Comparison of ENCODE assay signal across 19 mouse cellular contexts in genomic region chr19:38029292-38029691, GRCm38 (mm10). TPM values are rescaled to one million over a fixed set of nuclear protein-coding genes. Genes with fewer than 3 reads are reported as not detected.
DNase-seq lines count a peak whose midpoint lies in the region; ATAC-seq and TF ChIP-seq lines count a peak whose summit lies in the region.
"Had no signal": no experiment of that assay in that cellular context is flagged by ENCODE, and none has a peak within 500 bp of the region (broad histone marks: within the 10 kb centered on the region; RNA-seq: fewer than 3 reads in every experiment).

No protein-coding gene starts in this region.

- no peaks in the 10 kb centered on the region for H3K36me3 ChIP-seq in heart, postnatal 0 days (replicated peaks; ENCODE audit: control insufficient read depth, insufficient read depth, low read length)
- H3K36me3 ChIP-seq in lung, embryonic 14.5 days (ENCODE audit: insufficient read depth), result no peaks in the 10 kb centered on the region
- no peaks in the 10 kb centered on the region for H3K36me3 ChIP-seq in hindbrain, embryonic 14.5 days (replicated peaks; ENCODE audit: control insufficient read depth, insufficient read depth)
- H3K36me3 ChIP-seq: embryonic facial prominence, embryonic 10.5 days; midbrain, embryonic 12.5 days had no signal

- H3K4me1 ChIP-seq in heart, postnatal 0 days (ENCODE audit: control insufficient read depth, insufficient read depth), result peaks cover 8% of the 10 kb centered on the region; the same call in 1 of the 2 replicates
- peaks cover 50% of the 10 kb centered on the region for H3K4me1 ChIP-seq in lung, embryonic 14.5 days (ENCODE audit: insufficient read depth)
- H3K4me1 ChIP-seq in brown adipose tissue, adult 24 weeks (ENCODE audit: control insufficient read depth, insufficient read depth, insufficient read length, low read length), result peaks cover 27% of the 10 kb centered on the region
- no peaks in the 10 kb centered on the region for H3K4me1 ChIP-seq in hindbrain, embryonic 14.5 days (replicated peaks; ENCODE audit: control insufficient read depth, insufficient read depth, low read length)
- H3K4me1 ChIP-seq: midbrain, embryonic 12.5 days had no signal

- no peaks in the 10 kb centered on the region for H3K27me3 ChIP-seq in heart, postnatal 0 days (ENCODE audit: control insufficient read depth, insufficient read depth, low read length)
- H3K27me3 ChIP-seq in lung, embryonic 14.5 days (ENCODE audit: insufficient read depth, low read length), result no peaks in the 10 kb centered on the region
- H3K27me3 ChIP-seq in hindbrain, embryonic 14.5 days (ENCODE audit: control insufficient read depth, insufficient read depth, low read length), result no peaks in the 10 kb centered on the region

- no peak overlapping the region for H3K9ac ChIP-seq in heart, postnatal 0 days (replicated peaks; ENCODE audit: low read depth, low read length)
- H3K9ac ChIP-seq in lung, embryonic 14.5 days, result no peak overlapping the region
- no peak overlapping the region for H3K9ac ChIP-seq in hindbrain, embryonic 14.5 days
- H3K9ac ChIP-seq: midbrain, embryonic 12.5 days had no signal

- DNase-seq in heart, postnatal 0 days (ENCODE audit: low spot score), result no peak
- DNase-seq in heart, adult 9 months (ENCODE audit: low spot score in 2 of 2), result no peak
- DNase-seq in lung, embryonic 14.5 days, result peak; percentile 92
- DNase-seq in lung, adult 18-20 months, result no peak
- DNase-seq in lung, postnatal 36 days, result peak; percentile 59
- no peak for DNase-seq in hindbrain, embryonic 14.5 days (ENCODE audit: low spot score)
- DNase-seq: cerebellum, adult 11-12 months; cerebellum, postnatal 36 days; gastrocnemius, postnatal 10 days; heart, postnatal 10 days; thymus, adult 2 months had no signal

- WGBS in heart, postnatal 0 days, result 75% methylated on average over 3 of the region's 3 CpGs
- 36% methylated on average over 3 of the region's 3 CpGs for WGBS in lung, embryonic 14.5 days
- WGBS in hindbrain, embryonic 14.5 days, result 90% methylated on average over 3 of the region's 3 CpGs

- ATAC-seq in heart, postnatal 0 days (ENCODE audit: insufficient read depth, low read depth), result no peak
- peak; percentile 76 for ATAC-seq in lung, embryonic 14.5 days (ENCODE audit: insufficient read depth)
- ATAC-seq in granulocyte monocyte progenitor cell, adult 5-6 weeks (replicated peaks; ENCODE audit: poor library complexity, severe bottlenecking), result no peak
- ATAC-seq in hindbrain, embryonic 14.5 days (ENCODE audit: low FRiP score), result no peak
- ATAC-seq: forebrain, embryonic 16.5 days; hindbrain, postnatal 0 days had no signal

- no peaks in the 10 kb centered on the region for H3K9me3 ChIP-seq in heart, postnatal 0 days (replicated peaks; ENCODE audit: control insufficient read depth, low read length)
- H3K9me3 ChIP-seq in lung, embryonic 14.5 days (ENCODE audit: low read depth, low read length), result no peaks in the 10 kb centered on the region
- H3K9me3 ChIP-seq in hindbrain, embryonic 14.5 days (ENCODE audit: control insufficient read depth, low read length), result no peaks in the 10 kb centered on the region
- H3K9me3 ChIP-seq: embryonic facial prominence, embryonic 10.5 days; midbrain, embryonic 12.5 days had no signal

- TF ChIP-seq EP300 in heart, postnatal 0 days (IDR thresholded peaks at IDR 0.05; ENCODE audit: low read depth), result no peak

- no peak for TF ChIP-seq CTCF in heart, postnatal 0 days (IDR thresholded peaks at IDR 0.05; ENCODE audit: low read depth)
- no peak for TF ChIP-seq CTCF in lung, embryonic 14.5 days (IDR thresholded peaks at IDR 0.05; ENCODE audit: low read depth)

- no peak overlapping the region for H3K4me3 ChIP-seq in heart, postnatal 0 days (ENCODE audit: low read depth, low read length)
- peak overlapping the region; percentile 6; the same call in 1 of the 2 replicates for H3K4me3 ChIP-seq in lung, embryonic 14.5 days (ENCODE audit: low read depth, low read length)
- no peak overlapping the region for H3K4me3 ChIP-seq in brown adipose tissue, adult 24 weeks (ENCODE audit: insufficient read depth, low read depth, low read length)
- H3K4me3 ChIP-seq in hindbrain, embryonic 14.5 days (replicated peaks; ENCODE audit: low read length), result no peak overlapping the region
- H3K4me3 ChIP-seq: embryonic facial prominence, embryonic 10.5 days; left cerebral cortex, adult 2 months; midbrain, embryonic 12.5 days; myocyte had no signal

- H3K27ac ChIP-seq in heart, postnatal 0 days (ENCODE audit: low read depth), result peak overlapping the region; percentile 2; the same call in 1 of the 2 replicates
- H3K27ac ChIP-seq in lung, embryonic 14.5 days (ENCODE audit: low read depth), result peak overlapping the region; percentile 94
- peak overlapping the region; percentile 77 for H3K27ac ChIP-seq in brown adipose tissue, adult 24 weeks (replicated peaks; ENCODE audit: low read depth, low read length)
- H3K27ac ChIP-seq in hindbrain, embryonic 14.5 days, result no peak overlapping the region
- H3K27ac ChIP-seq: embryonic facial prominence, embryonic 10.5 days; hindbrain, postnatal 0 days; left cerebral cortex, adult 2 months; midbrain, embryonic 12.5 days had no signal

- H3K4me2 ChIP-seq in heart, postnatal 0 days (ENCODE audit: low read depth, low read length), result no peak overlapping the region
- peak overlapping the region; percentile 44 for H3K4me2 ChIP-seq in lung, embryonic 14.5 days
- H3K4me2 ChIP-seq in hindbrain, embryonic 14.5 days (replicated peaks), result no peak overlapping the region
- H3K4me2 ChIP-seq: midbrain, embryonic 12.5 days had no signal

RNA-seq across cellular contexts. Expression of gene Myof, which starts 14.1 kb away (rescaled TPM):
- 9.5 and 13.3 TPM in 2 replicates for total RNA-seq in heart, postnatal 0 days (2014; rRNA removed; ENCODE audit: low replicate concordance)
- 2.8 and 3.0 TPM in 2 replicates for polyA plus RNA-seq in heart, postnatal 0 days (2015; fragmentation: Nextera tagmentation; extraction: Ambion mirVana)
- polyA plus RNA-seq in lung, embryonic 14.5 days (2014; fragmentation: Nextera tagmentation; extraction: Ambion mirVana), result 37.9 and 41.0 TPM in 2 replicates
- polyA plus RNA-seq in brown adipose tissue, adult 24 weeks (2012; ENCODE audit: insufficient read depth, insufficient read length, missing spikeins), result 4.4 and 5.5 TPM in 2 replicates
- total RNA-seq in granulocyte monocyte progenitor cell, adult 5-6 weeks (2014; fragmentation: Nextera tagmentation), result 2.3 and 6.7 TPM in 2 replicates
- 1.0 and 1.1 TPM in 2 replicates for total RNA-seq in granulocyte monocyte progenitor cell, adult 5-6 weeks (2017)
- 2.0 and 3.2 TPM in 2 replicates for polyA plus RNA-seq in hindbrain, embryonic 14.5 days (2014; fragmentation: Nextera tagmentation; extraction: Ambion mirVana)

RNA-seq across cellular contexts. Expression of gene Cep55, which starts 25.5 kb away (rescaled TPM):
- 19.1 and 21.7 TPM in 2 replicates for total RNA-seq in heart, postnatal 0 days (2014; rRNA removed; ENCODE audit: low replicate concordance)
- polyA plus RNA-seq in heart, postnatal 0 days (2015; fragmentation: Nextera tagmentation; extraction: Ambion mirVana), result 9.2 and 9.5 TPM in 2 replicates
- polyA plus RNA-seq in lung, embryonic 14.5 days (2014; fragmentation: Nextera tagmentation; extraction: Ambion mirVana), result 44.5 and 47.7 TPM in 2 replicates
- not detected in 2 replicates for polyA plus RNA-seq in brown adipose tissue, adult 24 weeks (2012; ENCODE audit: insufficient read depth, insufficient read length, missing spikeins)
- total RNA-seq in granulocyte monocyte progenitor cell, adult 5-6 weeks (2014; fragmentation: Nextera tagmentation), result 16.1 and 21.4 TPM in 2 replicates
- 57.7 and 60.0 TPM in 2 replicates for total RNA-seq in granulocyte monocyte progenitor cell, adult 5-6 weeks (2017)
- polyA plus RNA-seq in hindbrain, embryonic 14.5 days (2014; fragmentation: Nextera tagmentation; extraction: Ambion mirVana), result 4.6 and 6.8 TPM in 2 replicates

Comparison
In these comparisons a context has a peak if more than half of its experiments do, and no peak if none do; other contexts are left out.
1. DNase-seq: peak in lung, embryonic 14.5 days (single experiment) and lung, postnatal 36 days (single experiment); none in heart, postnatal 0 days (single experiment), heart, adult 9 months (0 of 2), lung, adult 18-20 months (0 of 2) and hindbrain, embryonic 14.5 days (single experiment).